Mouse (Mus musculus): ENCODE data around the gene Slc6a6. TPM values are rescaled to one million over a fixed set of nuclear protein-coding genes. Genes with fewer than 3 reads are reported as not detected.

Slc6a6 gene
- polyA plus RNA-seq, 1 experiment, result 98.2 TPM

GRCm38 (mm10) chr6:91773951-91774350 lies 90.1 kb downstream of the Slc6a6 start:
- TF ChIP-seq MYOG (IDR thresholded peaks at IDR 0.05; ENCODE audit: control insufficient read depth in 1 of 3, insufficient read depth in 1 of 3, insufficient read length in 2 of 3, low read depth in 2 of 3) (no peak), MYOD1 (IDR thresholded peaks at IDR 0.05; ENCODE audit: control insufficient read depth in 1 of 3, insufficient read length in 2 of 3, low read depth in 2 of 3) (no peak), REST (IDR thresholded peaks at IDR 0.05; ENCODE audit: insufficient read depth, insufficient read length) (peak; percentile 51)
- no peaks in the 10 kb centered on the region for H3K36me3 ChIP-seq (ENCODE audit: control insufficient read depth, insufficient read depth)
- H3K4me2 ChIP-seq (ENCODE audit: low read depth), result no peak overlapping the region
- H3K4me3 ChIP-seq, result no peak overlapping the region
- no peak overlapping the region for H3ac ChIP-seq (ENCODE audit: control insufficient read depth, insufficient read length)
- H3K27me3 ChIP-seq (ENCODE audit: control insufficient read depth, insufficient read depth, insufficient read length), result peaks cover 54% of the 10 kb centered on the region
- H3K79me2 ChIP-seq (ENCODE audit: control insufficient read depth, insufficient read depth), result no peaks in the 10 kb centered on the region

DNA sequence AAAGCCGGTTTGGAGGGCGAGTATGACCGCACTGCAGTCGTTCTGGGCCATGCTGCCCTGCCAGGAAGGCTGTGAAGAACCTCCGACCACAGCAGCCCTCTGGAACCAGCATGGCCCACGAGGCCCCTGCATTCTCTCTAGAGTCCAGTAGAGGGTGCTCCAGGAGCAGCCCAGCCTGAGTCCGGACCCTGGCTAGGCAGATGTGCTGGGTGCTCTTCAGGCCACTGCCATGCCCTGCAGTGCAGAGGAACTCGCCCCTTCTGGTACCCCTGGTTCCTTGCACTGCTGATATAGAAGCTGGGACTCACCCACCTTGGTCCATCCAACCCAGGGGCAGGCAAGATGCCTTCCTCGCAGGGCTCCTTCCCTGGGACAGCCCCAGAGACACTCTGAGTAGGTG lies 92.7 kb downstream of the Slc6a6 start:
- Histone ChIP-seq H3K4me3 (no peak overlapping the region), H3K36me3 (ENCODE audit: control insufficient read depth, insufficient read depth) (no peaks in the 10 kb centered on the region), H3K79me2 (ENCODE audit: control insufficient read depth, insufficient read depth) (no peaks in the 10 kb centered on the region), H3K4me2 (ENCODE audit: low read depth) (no peak overlapping the region), H3K27me3 (ENCODE audit: control insufficient read depth, insufficient read depth, insufficient read length) (peaks cover 74% of the 10 kb centered on the region), H3ac (ENCODE audit: control insufficient read depth, insufficient read length) (no peak overlapping the region)
- TF ChIP-seq SRF (IDR thresholded peaks at IDR 0.05; ENCODE audit: control insufficient read depth, insufficient read length, low read depth), result no peak
- TF ChIP-seq CEBPB (IDR thresholded peaks at IDR 0.05; ENCODE audit: insufficient read depth, poor library complexity, severe bottlenecking), result no peak
- no peak for TF ChIP-seq REST (IDR thresholded peaks at IDR 0.05; ENCODE audit: insufficient read depth, insufficient read length)
- no peak for TF ChIP-seq TCF3 (IDR thresholded peaks at IDR 0.05; ENCODE audit: insufficient read length, low read depth)
- no peak for TF ChIP-seq TCF12 (IDR thresholded peaks at IDR 0.05; ENCODE audit: insufficient read depth, poor library complexity, severe bottlenecking)
- TF ChIP-seq MAX (IDR thresholded peaks at IDR 0.05; ENCODE audit: low read depth), result no peak
- no peak for TF ChIP-seq E2F4 (IDR thresholded peaks at IDR 0.05; ENCODE audit: insufficient read depth)
- TF ChIP-seq POLR2AphosphoS2 (IDR thresholded peaks at IDR 0.05; ENCODE audit: insufficient read length, low read depth), result no peak
- no peak for TF ChIP-seq USF1 (IDR thresholded peaks at IDR 0.05; ENCODE audit: low read depth)
- TF ChIP-seq POLR2A (IDR thresholded peaks at IDR 0.05; ENCODE audit: insufficient read length, low read depth), result no peak
- TF ChIP-seq MYOD1 (IDR thresholded peaks at IDR 0.05; ENCODE audit: control insufficient read depth in 1 of 3, insufficient read length in 2 of 3, low read depth in 2 of 3), result no peak
- TF ChIP-seq MYOG (IDR thresholded peaks at IDR 0.05; ENCODE audit: control insufficient read depth in 1 of 3, insufficient read depth in 1 of 3, insufficient read length in 2 of 3, low read depth in 2 of 3), result no peak

DNA sequence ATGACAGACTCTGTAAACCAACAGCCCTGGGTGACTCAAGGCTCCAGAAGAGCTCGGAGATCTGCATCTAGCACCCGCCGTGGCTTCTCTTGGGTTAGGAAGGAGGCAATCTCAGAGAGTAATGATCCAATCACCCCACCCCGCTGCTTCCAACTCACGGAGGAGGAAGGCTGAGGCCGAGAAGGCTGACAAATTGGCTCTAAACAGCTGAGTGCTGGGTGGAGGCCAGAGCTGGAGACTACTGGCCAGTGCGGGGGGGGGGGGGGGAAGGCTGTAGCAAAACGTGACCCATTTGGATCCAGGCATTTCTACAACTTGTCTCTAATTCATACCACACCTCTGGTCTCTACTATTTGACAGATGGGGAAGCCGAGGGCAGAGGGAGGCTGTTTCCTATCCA lies 95.4 kb downstream of the Slc6a6 start:
- no peaks in the 10 kb centered on the region for H3K36me3 ChIP-seq (ENCODE audit: control insufficient read depth, insufficient read depth)
- peaks cover 73% of the 10 kb centered on the region for H3K27me3 ChIP-seq (ENCODE audit: control insufficient read depth, insufficient read depth, insufficient read length)

GRCm38 (mm10) chr6:91785018-91785417 lies 101.2 kb downstream of the Slc6a6 start:
- Histone ChIP-seq H3ac (ENCODE audit: control insufficient read depth, insufficient read length) (no peak overlapping the region), H3K27me3 (ENCODE audit: control insufficient read depth, insufficient read depth, insufficient read length) (peaks cover 57% of the 10 kb centered on the region), H3K36me3 (ENCODE audit: control insufficient read depth, insufficient read depth) (no peaks in the 10 kb centered on the region), H3K4me3 (no peak overlapping the region), H3K79me2 (ENCODE audit: control insufficient read depth, insufficient read depth) (no peaks in the 10 kb centered on the region), H3K4me2 (ENCODE audit: low read depth) (peak overlapping the region; percentile 19)
- TF ChIP-seq MYOD1 (IDR thresholded peaks at IDR 0.05; ENCODE audit: control insufficient read depth in 1 of 3, insufficient read length in 2 of 3, low read depth in 2 of 3) (peak; percentile 56 to 84 (median 76)), MYOG (IDR thresholded peaks at IDR 0.05; ENCODE audit: control insufficient read depth in 1 of 3, insufficient read depth in 1 of 3, insufficient read length in 2 of 3, low read depth in 2 of 3) (peak; percentile 42 to 91 (median 91)), USF1 (IDR thresholded peaks at IDR 0.05; ENCODE audit: low read depth) (no peak), TCF12 (IDR thresholded peaks at IDR 0.05; ENCODE audit: insufficient read depth, poor library complexity, severe bottlenecking) (peak; percentile 74), REST (IDR thresholded peaks at IDR 0.05; ENCODE audit: insufficient read depth, insufficient read length) (no peak), SRF (IDR thresholded peaks at IDR 0.05; ENCODE audit: control insufficient read depth, insufficient read length, low read depth) (no peak), POLR2AphosphoS2 (IDR thresholded peaks at IDR 0.05; ENCODE audit: insufficient read length, low read depth) (no peak), E2F4 (IDR thresholded peaks at IDR 0.05; ENCODE audit: insufficient read depth) (no peak)

More for the DNA sequence above, 95.4 kb downstream of the Slc6a6 start:
- Histone ChIP-seq H3K4me3 (no peak overlapping the region), H3ac (ENCODE audit: control insufficient read depth, insufficient read length) (no peak overlapping the region), H3K79me2 (ENCODE audit: control insufficient read depth, insufficient read depth) (no peaks in the 10 kb centered on the region), H3K4me2 (ENCODE audit: low read depth) (no peak overlapping the region)
- TF ChIP-seq SRF (IDR thresholded peaks at IDR 0.05; ENCODE audit: control insufficient read depth, insufficient read length, low read depth), result no peak
- TF ChIP-seq REST (IDR thresholded peaks at IDR 0.05; ENCODE audit: insufficient read depth, insufficient read length), result no peak
- TF ChIP-seq TCF12 (IDR thresholded peaks at IDR 0.05; ENCODE audit: insufficient read depth, poor library complexity, severe bottlenecking), result no peak
- no peak for TF ChIP-seq TCF3 (IDR thresholded peaks at IDR 0.05; ENCODE audit: insufficient read length, low read depth)
- no peak for TF ChIP-seq POLR2AphosphoS2 (IDR thresholded peaks at IDR 0.05; ENCODE audit: insufficient read length, low read depth)
- no peak for TF ChIP-seq E2F4 (IDR thresholded peaks at IDR 0.05; ENCODE audit: insufficient read depth)
- TF ChIP-seq USF1 (IDR thresholded peaks at IDR 0.05; ENCODE audit: low read depth), result no peak
- TF ChIP-seq CEBPB (IDR thresholded peaks at IDR 0.05; ENCODE audit: insufficient read depth, poor library complexity, severe bottlenecking), result no peak
- TF ChIP-seq MAX (IDR thresholded peaks at IDR 0.05; ENCODE audit: low read depth), result no peak
- TF ChIP-seq MYOG (IDR thresholded peaks at IDR 0.05; ENCODE audit: control insufficient read depth in 1 of 3, insufficient read depth in 1 of 3, insufficient read length in 2 of 3, low read depth in 2 of 3), result no peak
- TF ChIP-seq POLR2A (IDR thresholded peaks at IDR 0.05; ENCODE audit: insufficient read length, low read depth), result no peak
- no peak for TF ChIP-seq MYOD1 (IDR thresholded peaks at IDR 0.05; ENCODE audit: control insufficient read depth in 1 of 3, insufficient read length in 2 of 3, low read depth in 2 of 3)

DNA sequence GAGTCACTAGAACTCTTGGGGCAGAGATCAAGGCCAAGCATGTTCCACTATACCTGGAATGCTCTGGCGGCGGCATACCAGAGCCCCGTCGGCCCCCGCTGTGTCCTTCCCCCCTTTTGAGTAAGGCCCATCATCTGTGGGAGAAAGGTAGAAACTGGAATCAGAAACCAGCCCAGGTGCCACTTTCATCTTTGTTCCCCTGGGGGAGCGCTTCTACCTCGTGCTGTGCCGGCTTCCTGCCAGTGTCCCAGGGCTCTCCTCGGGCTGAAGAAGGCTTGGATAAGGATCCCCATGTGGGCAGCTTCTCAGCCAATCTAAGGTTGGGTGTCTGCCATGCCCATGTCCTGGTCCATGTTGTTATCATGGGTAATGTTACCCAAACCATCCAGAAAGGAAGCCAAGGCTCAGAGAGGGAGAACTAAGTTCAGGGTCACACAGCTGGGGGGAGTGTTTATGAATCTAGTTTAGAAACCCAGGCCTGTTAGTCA lies 104.5 kb downstream of the Slc6a6 start:
- Histone ChIP-seq H3ac (ENCODE audit: control insufficient read depth, insufficient read length) (no peak overlapping the region), H3K79me2 (ENCODE audit: control insufficient read depth, insufficient read depth) (no peaks in the 10 kb centered on the region), H3K4me3 (no peak overlapping the region), H3K4me2 (ENCODE audit: low read depth) (no peak overlapping the region), H3K27me3 (ENCODE audit: control insufficient read depth, insufficient read depth, insufficient read length) (peaks cover 58% of the 10 kb centered on the region), H3K36me3 (ENCODE audit: control insufficient read depth, insufficient read depth) (no peaks in the 10 kb centered on the region)
- TF ChIP-seq TCF3 (IDR thresholded peaks at IDR 0.05; ENCODE audit: insufficient read length, low read depth) (no peak), SRF (IDR thresholded peaks at IDR 0.05; ENCODE audit: control insufficient read depth, insufficient read length, low read depth) (no peak), TCF12 (IDR thresholded peaks at IDR 0.05; ENCODE audit: insufficient read depth, poor library complexity, severe bottlenecking) (no peak), REST (IDR thresholded peaks at IDR 0.05; ENCODE audit: insufficient read depth, insufficient read length) (no peak), E2F4 (IDR thresholded peaks at IDR 0.05; ENCODE audit: insufficient read depth) (no peak), CEBPB (IDR thresholded peaks at IDR 0.05; ENCODE audit: insufficient read depth, poor library complexity, severe bottlenecking) (no peak), MYOG (IDR thresholded peaks at IDR 0.05; ENCODE audit: control insufficient read depth in 1 of 3, insufficient read depth in 1 of 3, insufficient read length in 2 of 3, low read depth in 2 of 3) (no peak), MYOD1 (IDR thresholded peaks at IDR 0.05; ENCODE audit: control insufficient read depth in 1 of 3, insufficient read length in 2 of 3, low read depth in 2 of 3) (no peak), POLR2AphosphoS2 (IDR thresholded peaks at IDR 0.05; ENCODE audit: insufficient read length, low read depth) (no peak), USF1 (IDR thresholded peaks at IDR 0.05; ENCODE audit: low read depth) (no peak), MAX (IDR thresholded peaks at IDR 0.05; ENCODE audit: low read depth) (no peak), POLR2A (IDR thresholded peaks at IDR 0.05; ENCODE audit: insufficient read length, low read depth) (no peak)

Measured in myocyte (in vitro differentiated cells).